ENCODE assay signal across 7 mouse cellular contexts in genomic region chr16:94312663-94313228, GRCm38 (mm10). TPM values are rescaled to one million over a fixed set of nuclear protein-coding genes. Genes with fewer than 3 reads are reported as not detected.
DNase-seq lines count a peak whose midpoint lies in the region; ATAC-seq lines count a peak whose summit lies in the region.

No protein-coding gene starts in this region.

- peak overlapping the region; percentile 76 for H3K4me3 ChIP-seq in intestine, embryonic 16.5 days (ENCODE audit: low read length)
- peak overlapping the region; percentile 82 for H3K4me3 ChIP-seq in midbrain, embryonic 10.5 days

- peak overlapping the region; percentile 97 for H3K9ac ChIP-seq in intestine, embryonic 16.5 days (ENCODE audit: low read depth, low read length)

- peak; percentile 79 for DNase-seq in adrenal gland, adult 8-10 months
- DNase-seq in embryo, embryonic 11.5 days (ENCODE audit: low read depth, low spot score): peak; percentile 79
- peak; percentile 65 to 71 for DNase-seq in gastrocnemius, postnatal 36 days
- peak; percentile 86 to 87 for DNase-seq in left cerebral cortex, postnatal 36 days (ENCODE audit: low spot score in 2 of 2)
- DNase-seq in midbrain, embryonic 10.5 days (ENCODE audit: low spot score): peak; percentile 88
- peak; percentile 76 for DNase-seq in right cerebral cortex, postnatal 4 days

- WGBS in intestine, embryonic 16.5 days: under 1% methylated on average over 20 of the region's 20 CpGs
- WGBS in midbrain, embryonic 10.5 days: 0% methylated on average over 20 of the region's 20 CpGs

- intact Hi-C loops in gastrocnemius, postnatal 36 days (cut with DNase I): no loop called here
- intact Hi-C loops in left cerebral cortex, postnatal 36 days (cut with DNase I): loop anchor here (1.0 to 2.0 kb wide), 4 partner anchors 22 to 58 kb away; partner anchors contain the start of gene Ttc3

- H3K4me1 ChIP-seq in intestine, embryonic 16.5 days (ENCODE audit: control insufficient read depth, insufficient read depth, low read length): 0 out of 2 replicates have a peak, but pooled peaks cover 9% of the 10 kb centered on the region
- peaks cover 26% of the 10 kb centered on the region for H3K4me1 ChIP-seq in midbrain, embryonic 10.5 days

- H3K27ac ChIP-seq in intestine, embryonic 16.5 days (ENCODE audit: low read length): peak overlapping the region; percentile 99
- peak overlapping the region; percentile 99 for H3K27ac ChIP-seq in midbrain, embryonic 10.5 days (replicated peaks)

- H3K9me3 ChIP-seq in intestine, embryonic 16.5 days (ENCODE audit: control insufficient read depth, low read length): no peaks in the 10 kb centered on the region
- H3K9me3 ChIP-seq in midbrain, embryonic 10.5 days (replicated peaks): no peaks in the 10 kb centered on the region

- H3K36me3 ChIP-seq in intestine, embryonic 16.5 days (ENCODE audit: control insufficient read depth, insufficient read depth, low read length): no peaks in the 10 kb centered on the region
- no peaks in the 10 kb centered on the region for H3K36me3 ChIP-seq in midbrain, embryonic 10.5 days

- ATAC-seq in intestine, embryonic 16.5 days: peak; percentile 87

- H3K27me3 ChIP-seq in intestine, embryonic 16.5 days (replicated peaks; ENCODE audit: control insufficient read depth, insufficient read depth, low read length): no peaks in the 10 kb centered on the region
- H3K27me3 ChIP-seq in midbrain, embryonic 10.5 days (ENCODE audit: low read depth, poor library complexity, severe bottlenecking): peaks cover 14% of the 10 kb centered on the region

- peak overlapping the region; percentile 52 for H3K4me2 ChIP-seq in intestine, embryonic 16.5 days (ENCODE audit: low read depth, low read length)

RNA-seq across cellular contexts. Expression of gene Hlcs, which starts 0.6 kb away (rescaled TPM):
- total RNA-seq in adrenal gland, adult 8-10 months (2022): 10 to 100 TPM; 20.7 to 31.7 (median 24.9) TPM
- 1 to 10 TPM; 6.5 to 6.8 TPM for total RNA-seq in gastrocnemius, postnatal 36 days (2021)
- 7.2 and 7.4 TPM in 2 replicates for polyA plus RNA-seq in intestine, embryonic 16.5 days (2015; fragmentation: Nextera tagmentation; extraction: Ambion mirVana)
- 10 to 100 TPM; 15.6 to 20.0 TPM for total RNA-seq in left cerebral cortex, postnatal 36 days (2021)
- polyA plus RNA-seq in midbrain, embryonic 10.5 days (2016; fragmentation: Nextera tagmentation; extraction: Ambion mirVana): 12.6 and 13.1 TPM in 2 replicates

RNA-seq across cellular contexts. Expression of gene Ripply3, which starts 15.5 kb away (rescaled TPM):
- 10 to 100 TPM in 1 of 4 experiments, 1 to 10 TPM in 3; 4.6 to 12.6 (median 5.3) TPM for total RNA-seq in adrenal gland, adult 8-10 months (2022)
- under 1 TPM; 0.61 to 0.81 TPM for total RNA-seq in gastrocnemius, postnatal 36 days (2021)
- 4.5 and 4.6 TPM in 2 replicates for polyA plus RNA-seq in intestine, embryonic 16.5 days (2015; fragmentation: Nextera tagmentation; extraction: Ambion mirVana)
- total RNA-seq in left cerebral cortex, postnatal 36 days (2021): under 1 TPM in 1 of 2 experiments, not detected in 1; 0.25 TPM
- polyA plus RNA-seq in midbrain, embryonic 10.5 days (2016; fragmentation: Nextera tagmentation; extraction: Ambion mirVana): 6.1 and 6.2 TPM in 2 replicates

RNA-seq across cellular contexts. Expression of gene Ttc3, which starts 57.7 kb away (rescaled TPM):
- total RNA-seq in adrenal gland, adult 8-10 months (2022): 100 to 1,000 TPM in 3 of 4 experiments, 10 to 100 TPM in 1; 89.1 to 149 (median 120) TPM
- 10 to 100 TPM; 46.6 to 55.2 TPM for total RNA-seq in gastrocnemius, postnatal 36 days (2021)
- 120 and 128 TPM in 2 replicates for polyA plus RNA-seq in intestine, embryonic 16.5 days (2015; fragmentation: Nextera tagmentation; extraction: Ambion mirVana)
- total RNA-seq in left cerebral cortex, postnatal 36 days (2021): 100 to 1,000 TPM; 933 to 964 TPM
- polyA plus RNA-seq in midbrain, embryonic 10.5 days (2016; fragmentation: Nextera tagmentation; extraction: Ambion mirVana): 327 and 391 TPM in 2 replicates

RNA-seq across cellular contexts. Expression of gene Pigp, which starts 58.9 kb away (rescaled TPM):
- 100 to 1,000 TPM in 2 of 4 experiments, 10 to 100 TPM in 2; 80.9 to 101 (median 98.6) TPM for total RNA-seq in adrenal gland, adult 8-10 months (2022)
- total RNA-seq in gastrocnemius, postnatal 36 days (2021): 100 to 1,000 TPM; 104 to 134 TPM
- polyA plus RNA-seq in intestine, embryonic 16.5 days (2015; fragmentation: Nextera tagmentation; extraction: Ambion mirVana): 121 and 129 TPM in 2 replicates
- 10 to 100 TPM; 43.1 to 43.8 TPM for total RNA-seq in left cerebral cortex, postnatal 36 days (2021)
- 104 and 105 TPM in 2 replicates for polyA plus RNA-seq in midbrain, embryonic 10.5 days (2016; fragmentation: Nextera tagmentation; extraction: Ambion mirVana)

Comparison
In these comparisons a context has a peak if more than half of its experiments do, and no peak if none do; other contexts are left out.
1. Peak in every context shown above with its lines: DNase-seq, ATAC-seq, H3K4me3 ChIP-seq and H3K27ac ChIP-seq.
2. RNA of gene Ttc3, which starts 57.7 kb away (total RNA-seq): 933 to 964 TPM in left cerebral cortex, postnatal 36 days; 89.1 to 149 TPM in adrenal gland, adult 8-10 months and 46.6 to 55.2 TPM in gastrocnemius, postnatal 36 days; every median in the first group is over 4 times any median in the second.